Mouse (Mus musculus) neural tube, embryonic 13.5 days (tissue): Measurements from ENCODE around the gene Vmn1r76. TPM values are rescaled to one million over a fixed set of nuclear protein-coding genes. Genes with fewer than 3 reads are reported as not detected.

Experiments used
- ATAC-seq: fragments of 200-750 bp; cut with Nextera tagmentation; 2 replicates; pipeline ENCODE4 v1.8.0; 2017; ENCODE audit warnings: low read depth, mild to moderate bottlenecking, moderate TSS enrichment, moderate library complexity
- H3K27ac ChIP-seq: fragments of 300-500 bp; sonication (generic); replicated peaks from 2 replicates; pipeline ENCODE4 v1.5.1; 2015; ENCODE audit warnings: moderate library complexity, mild to moderate bottlenecking, inconsistent platforms
- H3K27me3 ChIP-seq: fragments of 300-500 bp; sonication (generic); 2 replicates; pipeline ENCODE4 v1.6.1; 2015; ENCODE audit warnings: mild to moderate bottlenecking, inconsistent platforms
- H3K36me3 ChIP-seq: fragments of 300-500 bp; sonication (generic); 2 replicates; pipeline ENCODE4 v1.6.1; 2015; ENCODE audit warnings: mild to moderate bottlenecking, inconsistent platforms
- H3K4me1 ChIP-seq: fragments of 300-500 bp; sonication (generic); replicated peaks from 2 replicates; pipeline ENCODE4 v1.6.1; 2015; ENCODE audit warnings: inconsistent platforms
- H3K4me2 ChIP-seq: fragments of 300-500 bp; sonication (generic); 2 replicates; pipeline ENCODE4 v1.6.1; 2015; ENCODE audit warnings: inconsistent platforms, mild to moderate bottlenecking, moderate library complexity
- H3K4me3 ChIP-seq: fragments of 300-500 bp; sonication (generic); 2 replicates; pipeline ENCODE4 v1.5.1; 2015; ENCODE audit warnings: mild to moderate bottlenecking, inconsistent platforms
- H3K9ac ChIP-seq: fragments of 300-500 bp; sonication (generic); 2 replicates; pipeline ENCODE4 v1.6.1; 2015; ENCODE audit warnings: moderate library complexity, mild to moderate bottlenecking, inconsistent platforms
- H3K9me3 ChIP-seq: fragments of 300-500 bp; sonication (generic); 2 replicates; pipeline ENCODE4 v1.6.1; 2016; ENCODE audit warnings: inconsistent platforms
- WGBS: fragments of 180-500 bp; shearing (Covaris S2); methylation state at CpG from one replicate; pipeline ENCODE4 v1.1.7; 2015; 5-methylcytosine and 5-hydroxymethylcytosine counted together
- polyA plus RNA-seq: library from polyadenylated mRNA; unstranded; fragments of >200 nt; fragmentation: Nextera tagmentation; extraction: Ambion mirVana; gene quantifications from 2 replicates; pipeline ENCODE4 v1.2.1, GENCODE M21; 2015

Vmn1r76 gene
- not detected in 2 replicates for polyA plus RNA-seq

DNA sequence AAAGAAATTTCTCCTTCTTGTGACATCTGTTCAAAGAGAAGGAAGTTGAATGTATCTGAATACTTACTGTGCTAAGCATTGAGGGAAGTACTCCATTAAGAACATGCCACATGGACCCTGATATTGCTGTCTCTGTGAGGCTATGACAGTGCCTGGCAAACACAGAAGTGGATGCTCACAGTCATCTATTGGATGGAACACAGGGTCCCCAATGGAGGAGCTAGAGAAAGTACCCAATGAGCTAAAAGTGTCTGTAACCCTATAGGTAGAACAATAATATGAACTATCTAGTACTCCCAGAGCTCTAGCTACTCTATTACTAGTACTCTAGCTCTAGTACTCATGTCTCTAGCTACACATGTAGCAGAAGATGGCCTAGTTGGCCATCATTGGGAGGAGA is at the start of gene Vmn1r76:
Gene Vmn1r76, minus strand, starts transcription at position 101 of the 400 bp plus-strand sequence.
- H3K27me3 ChIP-seq, result no peaks in the 10 kb centered on the region
- no peak within 1 kb of the TSS for H3K4me2 ChIP-seq
- no peak within 1 kb of the TSS for H3K9ac ChIP-seq
- no peak for ATAC-seq
- no peaks in the 10 kb centered on the region for H3K4me1 ChIP-seq
- H3K36me3 ChIP-seq, result no peaks in the 10 kb centered on the region
- H3K9me3 ChIP-seq, result peaks cover 12% of the 10 kb centered on the region; the same call in 1 of the 2 replicates
- no peak within 1 kb of the TSS for H3K4me3 ChIP-seq
- no peak within 1 kb of the TSS for H3K27ac ChIP-seq

DNA sequence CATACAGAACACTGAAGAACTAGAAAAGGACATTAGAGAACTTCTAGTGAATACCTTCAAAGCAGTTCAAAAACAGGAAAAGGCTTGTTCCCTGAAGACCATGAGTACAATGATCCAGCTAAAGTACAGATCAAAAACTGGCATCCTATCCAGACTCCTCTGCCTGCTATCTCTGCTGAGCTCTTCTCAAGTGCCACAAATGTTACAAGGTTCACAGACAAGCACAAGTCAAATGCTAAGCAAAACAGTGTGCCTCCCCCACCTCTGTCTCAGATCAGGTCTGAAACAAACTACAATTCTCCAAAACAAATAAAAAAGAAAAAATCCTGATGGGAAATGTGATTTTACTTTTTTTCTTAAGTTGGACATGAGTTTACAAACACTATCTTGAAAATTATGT is 34.6 kb upstream of the Vmn1r76 start:
- H3K27ac ChIP-seq, result no peak overlapping the region
- no peak overlapping the region for H3K9ac ChIP-seq
- H3K4me3 ChIP-seq, result no peak overlapping the region
- no peaks in the 10 kb centered on the region for H3K36me3 ChIP-seq
- H3K4me1 ChIP-seq, result no peaks in the 10 kb centered on the region
- H3K9me3 ChIP-seq, result peaks cover 21% of the 10 kb centered on the region
- H3K27me3 ChIP-seq, result no peaks in the 10 kb centered on the region
- H3K4me2 ChIP-seq, result no peak overlapping the region
- ATAC-seq, result no peak

DNA sequence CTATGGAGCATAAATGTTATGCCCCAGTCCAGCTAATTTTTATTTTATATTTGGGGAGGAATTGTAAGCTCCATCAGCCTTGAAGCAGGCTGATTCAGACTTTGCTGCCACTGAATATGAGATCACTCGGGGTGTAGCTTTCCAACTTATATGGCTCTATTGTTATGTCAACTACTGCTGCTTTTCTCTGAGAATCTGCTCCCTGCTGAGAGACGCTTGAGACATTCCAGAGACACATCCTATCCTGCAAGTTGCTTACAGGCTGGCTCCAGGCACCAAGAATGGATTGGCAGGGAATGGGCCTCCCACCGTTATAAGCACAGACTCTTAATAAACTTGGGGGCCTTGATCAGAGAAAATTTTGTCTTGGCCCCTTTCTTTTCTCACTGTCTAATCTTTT is 10.0 kb upstream of the Vmn1r76 start:
- no peak overlapping the region for H3K4me3 ChIP-seq
- 61% methylated on average over 3 of the region's 3 CpGs for WGBS
- ATAC-seq, result no peak
- H3K36me3 ChIP-seq, result no peaks in the 10 kb centered on the region
- no peak overlapping the region for H3K9ac ChIP-seq
- H3K27ac ChIP-seq, result no peak overlapping the region
- no peaks in the 10 kb centered on the region for H3K4me1 ChIP-seq
- peaks cover 52% of the 10 kb centered on the region for H3K9me3 ChIP-seq
- H3K27me3 ChIP-seq, result no peaks in the 10 kb centered on the region
- H3K4me2 ChIP-seq, result no peak overlapping the region

DNA sequence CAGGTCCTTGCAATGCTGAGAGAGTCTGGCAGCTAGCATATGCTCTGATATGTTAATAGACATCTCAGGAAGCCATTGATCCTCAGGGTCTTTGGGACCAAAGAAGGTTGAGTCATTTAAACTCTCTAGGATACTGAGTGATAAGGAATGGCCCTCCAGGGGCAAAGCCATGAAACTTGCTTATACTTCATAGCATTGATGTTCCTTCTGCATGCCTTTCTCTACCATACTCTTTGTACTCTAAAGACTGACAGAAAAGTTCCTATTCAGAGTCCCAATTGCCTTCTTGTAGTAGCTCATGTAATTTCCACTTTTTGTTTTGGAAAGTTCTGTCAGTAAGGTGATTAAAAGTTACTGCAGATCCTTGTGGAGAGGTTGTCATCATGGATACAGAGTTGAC is 63.7 kb downstream of the Vmn1r76 start, which contains the start of gene Vmn1r75:
Gene Vmn1r75, plus strand, starts transcription at position 301 of the 400 bp plus-strand sequence.
- Histone ChIP-seq H3K9me3 (0 out of 2 replicates have a peak, but pooled peaks cover 6% of the 10 kb centered on the region), H3K36me3 (no peaks in the 10 kb centered on the region), H3K27me3 (no peaks in the 10 kb centered on the region), H3K4me3 (no peak within 1 kb of the TSS), H3K9ac (no peak within 1 kb of the TSS), H3K4me2 (no peak within 1 kb of the TSS), H3K4me1 (no peaks in the 10 kb centered on the region), H3K27ac (no peak within 1 kb of the TSS)
- ATAC-seq, result no peak

Other genes with a start within 250 kb of the Vmn1r76 start
- gene Vmn1r73, start 207.9 kb downstream of the Vmn1r76 start, polyA plus RNA-seq, result not detected in 2 replicates
- gene Vmn1r74, start 104.2 kb downstream of the Vmn1r76 start, polyA plus RNA-seq, result not detected in 2 replicates
- gene Vmn1r75, start 63.6 kb downstream of the Vmn1r76 start, polyA plus RNA-seq, result not detected in 2 replicates
- not detected in 2 replicates for gene Vmn1r77, start 98.5 kb upstream of the Vmn1r76 start, polyA plus RNA-seq
- gene Vmn1r78, start 212.0 kb upstream of the Vmn1r76 start, polyA plus RNA-seq, result not detected in 2 replicates
- gene Vmn1r79, start 233.1 kb upstream of the Vmn1r76 start, polyA plus RNA-seq, result not detected in 2 replicates